ENCODE assay signal across 9 mouse cellular contexts in the genomic region with DNA sequence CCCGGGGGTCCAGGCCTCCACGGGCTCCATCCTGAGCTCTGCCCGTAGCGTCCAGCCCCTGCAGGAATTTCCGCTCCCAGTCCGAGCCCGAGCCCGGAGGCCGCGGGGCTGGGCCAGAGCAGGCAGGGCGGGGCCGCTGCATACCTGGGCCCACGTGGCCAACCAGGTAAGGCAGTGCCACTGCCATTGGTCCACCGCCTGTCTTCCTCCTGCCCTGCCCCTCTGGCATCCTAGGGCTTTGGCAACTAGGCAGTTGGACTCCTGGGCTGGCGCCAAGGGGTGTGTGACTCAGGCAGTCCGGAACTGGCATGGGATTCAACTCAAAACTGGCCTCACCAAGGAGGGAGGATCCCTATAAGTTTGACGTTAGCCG. TPM values are rescaled to one million over a fixed set of nuclear protein-coding genes. Genes with fewer than 3 reads are reported as not detected.
DNase-seq lines count a peak whose midpoint lies in the region; ATAC-seq and TF ChIP-seq lines count a peak whose summit lies in the region.
"Had no signal": no experiment of that assay in that cellular context is flagged by ENCODE, and none has a peak within 500 bp of the region (broad histone marks: within the 10 kb centered on the region; RNA-seq: fewer than 3 reads in every experiment).

TSS of gene Cnksr1 (minus strand) at position 121 of the 373 bp plus-strand sequence.

- H3K27ac ChIP-seq in layer of hippocampus, adult 2 months = no peak within 1 kb of the TSS
- H3K27ac ChIP-seq in intestine, embryonic 15.5 days = peak within 1 kb of the TSS; percentile 72
- H3K27ac ChIP-seq in liver, embryonic 16.5 days (ENCODE audit: low read length) = no peak within 1 kb of the TSS
- H3K27ac ChIP-seq in stomach, embryonic 15.5 days = peak within 1 kb of the TSS; percentile 67

- peak within 1 kb of the TSS; percentile 56 for H3K4me2 ChIP-seq in intestine, embryonic 15.5 days (replicated peaks)
- H3K4me2 ChIP-seq in liver, embryonic 16.5 days (ENCODE audit: low read depth, low read length) = peak within 1 kb of the TSS; percentile 25
- peak within 1 kb of the TSS; percentile 49 for H3K4me2 ChIP-seq in stomach, embryonic 15.5 days

- TF ChIP-seq CTCF in layer of hippocampus, adult 2 months (conservative IDR thresholded peaks at IDR 0.05) = no peak

- peaks cover 4% of the 10 kb centered on the region; the same call in 1 of the 2 replicates for H3K27me3 ChIP-seq in intestine, embryonic 15.5 days (replicated peaks)
- peaks cover 8% of the 10 kb centered on the region for H3K27me3 ChIP-seq in liver, embryonic 16.5 days (ENCODE audit: control insufficient read depth, insufficient read depth, low read depth, low read length)
- 0 out of 2 replicates have a peak, but pooled peaks cover 2% of the 10 kb centered on the region for H3K27me3 ChIP-seq in stomach, embryonic 15.5 days (replicated peaks)

- peak in 1 of 2 experiments; percentile 46 for DNase-seq in layer of hippocampus, adult 2 months (ENCODE audit: low spot score in 2 of 2)
- DNase-seq in layer of hippocampus, postnatal 25 days (ENCODE audit: extremely low spot score in 1 of 2, low spot score in 1 of 2) = no peak
- peak; percentile 74 for DNase-seq in cerebellum, adult 9-11 months
- DNase-seq in gastrocnemius, postnatal 4 days (ENCODE audit: low spot score in 2 of 2) = peak; percentile 35 to 65

- peak; percentile 97 for ATAC-seq in intestine, embryonic 15.5 days
- ATAC-seq in liver, embryonic 16.5 days (ENCODE audit: low read depth) = no peak
- ATAC-seq in stomach, embryonic 15.5 days (ENCODE audit: insufficient read depth, low FRiP score, low read depth) = peak; percentile 94
- no peak for ATAC-seq in inflammation-experienced regulatory T-cells, adult 6 months

- no peaks in the 10 kb centered on the region for H3K36me3 ChIP-seq in intestine, embryonic 15.5 days
- H3K36me3 ChIP-seq in liver, embryonic 16.5 days (ENCODE audit: control insufficient read depth, insufficient read depth) = no peaks in the 10 kb centered on the region
- no peaks in the 10 kb centered on the region for H3K36me3 ChIP-seq in stomach, embryonic 15.5 days

- no peaks in the 10 kb centered on the region for H3K4me1 ChIP-seq in intestine, embryonic 15.5 days (replicated peaks)
- H3K4me1 ChIP-seq in liver, embryonic 16.5 days (ENCODE audit: control insufficient read depth, low read depth, low read length) = peaks cover 5% of the 10 kb centered on the region
- peaks cover 8% of the 10 kb centered on the region; the same call in 1 of the 2 replicates for H3K4me1 ChIP-seq in stomach, embryonic 15.5 days

- 2% methylated on average over 18 of the region's 18 CpGs for WGBS in intestine, embryonic 15.5 days
- 8% methylated on average over 18 of the region's 18 CpGs for WGBS in liver, embryonic 16.5 days (ENCODE audit: insufficient replicate concordance)
- 5% methylated on average over 18 of the region's 18 CpGs for WGBS in stomach, embryonic 15.5 days

- no peaks in the 10 kb centered on the region for H3K9me3 ChIP-seq in intestine, embryonic 15.5 days
- no peaks in the 10 kb centered on the region for H3K9me3 ChIP-seq in liver, embryonic 16.5 days (replicated peaks; ENCODE audit: control insufficient read depth, low read length)
- no peaks in the 10 kb centered on the region for H3K9me3 ChIP-seq in stomach, embryonic 15.5 days

- peak within 1 kb of the TSS; percentile 42 for H3K9ac ChIP-seq in intestine, embryonic 15.5 days
- H3K9ac ChIP-seq in liver, embryonic 16.5 days (ENCODE audit: low read depth, low read length) = no peak within 1 kb of the TSS
- peak within 1 kb of the TSS; percentile 6; the same call in 1 of the 2 replicates for H3K9ac ChIP-seq in stomach, embryonic 15.5 days

- peak within 1 kb of the TSS; percentile 29; the same call in 1 of the 2 replicates for H3K4me3 ChIP-seq in layer of hippocampus, adult 2 months
- H3K4me3 ChIP-seq in intestine, embryonic 15.5 days (replicated peaks) = peak within 1 kb of the TSS; percentile 46
- 0 out of 2 replicates have a peak within 1 kb of the TSS, but pooled peaks have one; percentile 15 for H3K4me3 ChIP-seq in liver, embryonic 16.5 days (ENCODE audit: low read depth, low read length)
- H3K4me3 ChIP-seq in stomach, embryonic 15.5 days (replicated peaks) = peak within 1 kb of the TSS; percentile 37

RNA-seq across cellular contexts. Expression of gene Cnksr1, which starts in this region (rescaled TPM):
- total RNA-seq in layer of hippocampus, adult 2 months (2021) = under 1 TPM; 0.38 to 0.66 TPM
- total RNA-seq in layer of hippocampus, postnatal 25 days (2021) = under 1 TPM; 0.57 to 0.70 TPM
- 1 to 10 TPM; 1.8 to 2.3 TPM for total RNA-seq in gastrocnemius, postnatal 4 days (2021)
- 12.2 and 12.7 TPM in 2 replicates for polyA plus RNA-seq in intestine, embryonic 15.5 days (2015; fragmentation: Nextera tagmentation; extraction: Ambion mirVana)
- 0.06 and 0.07 TPM in 2 replicates for polyA plus RNA-seq in liver, embryonic 16.5 days (2015; fragmentation: Nextera tagmentation; extraction: Ambion mirVana)
- polyA plus RNA-seq in stomach, embryonic 15.5 days (2015; fragmentation: Nextera tagmentation; extraction: Ambion mirVana) = 7.7 and 10.0 TPM in 2 replicates
- not detected for polyA plus RNA-seq in inflammation-experienced regulatory T-cells, adult 6 months (2017; shearing (Covaris generic))
- total RNA-seq: hematopoietic stem cell, adult 5-6 weeks had no signal

Comparison
In these comparisons a context has a peak if more than half of its experiments do, and no peak if none do; other contexts are left out.
1. DNase-seq: peak in cerebellum, adult 9-11 months (single experiment) and gastrocnemius, postnatal 4 days (2 of 2); none in layer of hippocampus, postnatal 25 days (0 of 2).
2. H3K27ac ChIP-seq: peak in intestine, embryonic 15.5 days (single experiment) and stomach, embryonic 15.5 days (single experiment); none in layer of hippocampus, adult 2 months (single experiment) and liver, embryonic 16.5 days (single experiment).
3. ATAC-seq: peak in intestine, embryonic 15.5 days (single experiment) and stomach, embryonic 15.5 days (single experiment); none in liver, embryonic 16.5 days (single experiment) and inflammation-experienced regulatory T-cells, adult 6 months (single experiment).
4. Peak in every context shown above with its lines, with median percentiles within 50 percentile points of each other: H3K4me3 ChIP-seq and H3K4me2 ChIP-seq.